Mouse (Mus musculus): Measurements from ENCODE around the gene Gm20518. TPM values are rescaled to one million over a fixed set of nuclear protein-coding genes. Genes with fewer than 3 reads are reported as not detected.

The Gm20518 gene
- total and polyA plus RNA-seq, 3 experiments = 0.35 to 0.53 TPM; not detected in 1

- H3K36me3 ChIP-seq (ENCODE audit: control insufficient read depth in 1 of 2, insufficient read depth in 2 of 2, low read length in 2 of 2) = peaks cover 0 to 4% of the 10 kb centered on the region in 2 experiments; a peak in 1 of 4 replicates
- no peak overlapping the region for H3K9ac ChIP-seq (ENCODE audit: control insufficient read depth, low read depth, low read length, poor library complexity, severe bottlenecking)
- H3K27ac ChIP-seq (ENCODE audit: control insufficient read depth, low read depth, low read length) = no peak overlapping the region
- no peaks in the 10 kb centered on the region for H3K4me1 ChIP-seq (ENCODE audit: control insufficient read depth in 1 of 2, insufficient read depth in 2 of 2, low read length in 2 of 2)
- no peaks in the 10 kb centered on the region for H3K27me3 ChIP-seq (ENCODE audit: control insufficient read depth in 1 of 2, insufficient read depth in 2 of 2, low read length in 2 of 2)
- H3K9me3 ChIP-seq (replicated peaks; ENCODE audit: insufficient read depth, low read length) = no peaks in the 10 kb centered on the region
- H3K79me2 ChIP-seq (ENCODE audit: control insufficient read depth, insufficient read depth, low read length, poor library complexity) = no peaks in the 10 kb centered on the region
- DNase-seq (ENCODE audit: low read depth, low spot score) = no peak
- no peak overlapping the region for H3K4me3 ChIP-seq (ENCODE audit: control insufficient read depth in 1 of 2, insufficient read depth in 1 of 2, low read depth in 2 of 2, low read length in 2 of 2)
- TF ChIP-seq KAT2A (conservative IDR thresholded peaks at IDR 0.05; ENCODE audit: low read depth, low read length) (no peak), E2F4 (IDR thresholded peaks at IDR 0.05; ENCODE audit: borderline replicate concordance, low read depth, low read length) (no peak), GATA1 (IDR thresholded peaks at IDR 0.05; ENCODE audit: low read depth, low read length) (no peak), EP300 (IDR thresholded peaks at IDR 0.05; ENCODE audit: low read depth in 1 of 2, low read length in 2 of 2) (no peak)
Observed at GRCm38 (mm10) chr16:17842437-17842836, 49.0 kb downstream of the Gm20518 start.

- H3K36me3 ChIP-seq (ENCODE audit: control insufficient read depth in 1 of 2, insufficient read depth in 2 of 2, low read length in 2 of 2) = peaks cover 0 to under 1% of the 10 kb centered on the region in 2 experiments; a peak in 3 of 4 replicates
- H3K9me3 ChIP-seq (replicated peaks; ENCODE audit: insufficient read depth, low read length) = no peaks in the 10 kb centered on the region
- H3K4me1 ChIP-seq (ENCODE audit: control insufficient read depth in 1 of 2, insufficient read depth in 2 of 2, low read length in 2 of 2) = peaks cover 2 to 5% of the 10 kb centered on the region in 2 experiments; a peak in 3 of 4 replicates
Observed at GRCm38 (mm10) chr16:17839976-17840375, 51.5 kb downstream of the Gm20518 start.

GRCm38 (mm10) chr16:17838051-17838450, 53.4 kb downstream of the Gm20518 start, which contains the start of gene Car15:
Gene Car15, minus strand, starts transcription at chr16:17838364.
- no peaks in the 10 kb centered on the region for H3K9me3 ChIP-seq (replicated peaks; ENCODE audit: insufficient read depth, low read length)
- peaks cover 6 to 10% of the 10 kb centered on the region in 2 experiments for H3K4me1 ChIP-seq (ENCODE audit: control insufficient read depth in 1 of 2, insufficient read depth in 2 of 2, low read length in 2 of 2)
- peaks cover 0 to 9% of the 10 kb centered on the region in 2 experiments; a peak in 3 of 4 replicates for H3K36me3 ChIP-seq (ENCODE audit: control insufficient read depth in 1 of 2, insufficient read depth in 2 of 2, low read length in 2 of 2)
- DNase-seq (ENCODE audit: low read depth, low spot score) = no peak
- H3K27ac ChIP-seq (ENCODE audit: control insufficient read depth, low read depth, low read length) = no peak within 1 kb of the TSS
- TF ChIP-seq EP300 (IDR thresholded peaks at IDR 0.05; ENCODE audit: low read depth in 1 of 2, low read length in 2 of 2) (no peak), MAX (IDR thresholded peaks at IDR 0.05; ENCODE audit: low read length) (no peak), E2F4 (IDR thresholded peaks at IDR 0.05; ENCODE audit: borderline replicate concordance, low read depth, low read length) (no peak), ZMIZ1 (IDR thresholded peaks at IDR 0.05; ENCODE audit: low read depth, low read length) (no peak), MXI1 (IDR thresholded peaks at IDR 0.05; ENCODE audit: low read depth, low read length) (no peak), TCF12 (IDR thresholded peaks at IDR 0.05; ENCODE audit: low read depth, low read length) (no peak), RAD21 (IDR thresholded peaks at IDR 0.05; ENCODE audit: low read depth, low read length) (no peak), NRF1 (IDR thresholded peaks at IDR 0.05; ENCODE audit: insufficient read depth, low read depth, low read length, poor library complexity, severe bottlenecking) (no peak), MAFK (IDR thresholded peaks at IDR 0.05; ENCODE audit: borderline replicate concordance, low read depth, low read length) (no peak), MAZ (IDR thresholded peaks at IDR 0.05; ENCODE audit: low read depth, low read length) (no peak), UBTF (IDR thresholded peaks at IDR 0.05; ENCODE audit: borderline replicate concordance, insufficient read depth, low read depth, low read length) (no peak)
- H3K27me3 ChIP-seq (ENCODE audit: control insufficient read depth in 1 of 2, insufficient read depth in 2 of 2, low read length in 2 of 2) = no peaks in the 10 kb centered on the region
- no peaks in the 10 kb centered on the region for H3K79me2 ChIP-seq (ENCODE audit: control insufficient read depth, insufficient read depth, low read length, poor library complexity)
- no peak within 1 kb of the TSS for H3K4me3 ChIP-seq (ENCODE audit: control insufficient read depth in 1 of 2, insufficient read depth in 1 of 2, low read depth in 2 of 2, low read length in 2 of 2)
- no peak within 1 kb of the TSS for H3K9ac ChIP-seq (ENCODE audit: control insufficient read depth, low read depth, low read length, poor library complexity, severe bottlenecking)

More at GRCm38 (mm10) chr16:17839976-17840375, 51.5 kb downstream of the Gm20518 start:
- H3K79me2 ChIP-seq (ENCODE audit: control insufficient read depth, insufficient read depth, low read length, poor library complexity) = no peaks in the 10 kb centered on the region
- no peak overlapping the region for H3K4me3 ChIP-seq (ENCODE audit: control insufficient read depth in 1 of 2, insufficient read depth in 1 of 2, low read depth in 2 of 2, low read length in 2 of 2)
- H3K27ac ChIP-seq (ENCODE audit: control insufficient read depth, low read depth, low read length) = no peak overlapping the region
- no peak for DNase-seq (ENCODE audit: low read depth, low spot score)
- no peak for TF ChIP-seq SIN3A (IDR thresholded peaks at IDR 0.05; ENCODE audit: low read length)
- TF ChIP-seq CHD2 (IDR thresholded peaks at IDR 0.05; ENCODE audit: low read length) = no peak
- TF ChIP-seq USF2 (IDR thresholded peaks at IDR 0.05; ENCODE audit: borderline replicate concordance in 1 of 2, insufficient read depth in 1 of 2, low read depth in 1 of 2, low read length in 2 of 2) = no peak
- no peak for TF ChIP-seq TCF12 (IDR thresholded peaks at IDR 0.05; ENCODE audit: low read depth, low read length)
- TF ChIP-seq EP300 (IDR thresholded peaks at IDR 0.05; ENCODE audit: low read depth in 1 of 2, low read length in 2 of 2) = no peak
- no peak for TF ChIP-seq RAD21 (IDR thresholded peaks at IDR 0.05; ENCODE audit: low read depth, low read length)
- TF ChIP-seq ZKSCAN1 (IDR thresholded peaks at IDR 0.05; ENCODE audit: low read depth, low read length) = no peak
- TF ChIP-seq MAZ (IDR thresholded peaks at IDR 0.05; ENCODE audit: low read depth, low read length) = no peak
- TF ChIP-seq TBP (IDR thresholded peaks at IDR 0.05; ENCODE audit: low read depth, low read length) = no peak
- no peak for TF ChIP-seq ZNF384 (IDR thresholded peaks at IDR 0.05; ENCODE audit: low read depth, low read length)
- TF ChIP-seq UBTF (IDR thresholded peaks at IDR 0.05; ENCODE audit: borderline replicate concordance, insufficient read depth, low read depth, low read length) = no peak
- no peak for TF ChIP-seq BHLHE40 (IDR thresholded peaks at IDR 0.05; ENCODE audit: borderline replicate concordance, low read depth, low read length)
- TF ChIP-seq GABPA (IDR thresholded peaks at IDR 0.05; ENCODE audit: low read depth, low read length) = no peak
- TF ChIP-seq MYC (IDR thresholded peaks at IDR 0.05; ENCODE audit: low read depth, low read length) = no peak
- no peak for TF ChIP-seq MEF2A (IDR thresholded peaks at IDR 0.05; ENCODE audit: extremely low read depth, insufficient replicate concordance, low read depth, low read length, poor library complexity, severe bottlenecking)
- no peak for TF ChIP-seq JUND (IDR thresholded peaks at IDR 0.05; ENCODE audit: low read depth, low read length)
- no peaks in the 10 kb centered on the region for H3K27me3 ChIP-seq (ENCODE audit: control insufficient read depth in 1 of 2, insufficient read depth in 2 of 2, low read length in 2 of 2)
- H3K9ac ChIP-seq (ENCODE audit: control insufficient read depth, low read depth, low read length, poor library complexity, severe bottlenecking) = no peak overlapping the region

All from MEL (cell line).